Mouse (Mus musculus) c-Kit-positive CD71-positive TER-119-positive erythroid progenitor cells, embryonic 14.5 days (primary cell): ENCODE data around the gene Cdh6.

ENCODE experiments used
- DNase-seq: peaks from one replicate; pipeline ENCODE4 v3.0.0-alpha.2; 2013; ENCODE audit warnings: low spot score

The Cdh6 gene

DNA sequence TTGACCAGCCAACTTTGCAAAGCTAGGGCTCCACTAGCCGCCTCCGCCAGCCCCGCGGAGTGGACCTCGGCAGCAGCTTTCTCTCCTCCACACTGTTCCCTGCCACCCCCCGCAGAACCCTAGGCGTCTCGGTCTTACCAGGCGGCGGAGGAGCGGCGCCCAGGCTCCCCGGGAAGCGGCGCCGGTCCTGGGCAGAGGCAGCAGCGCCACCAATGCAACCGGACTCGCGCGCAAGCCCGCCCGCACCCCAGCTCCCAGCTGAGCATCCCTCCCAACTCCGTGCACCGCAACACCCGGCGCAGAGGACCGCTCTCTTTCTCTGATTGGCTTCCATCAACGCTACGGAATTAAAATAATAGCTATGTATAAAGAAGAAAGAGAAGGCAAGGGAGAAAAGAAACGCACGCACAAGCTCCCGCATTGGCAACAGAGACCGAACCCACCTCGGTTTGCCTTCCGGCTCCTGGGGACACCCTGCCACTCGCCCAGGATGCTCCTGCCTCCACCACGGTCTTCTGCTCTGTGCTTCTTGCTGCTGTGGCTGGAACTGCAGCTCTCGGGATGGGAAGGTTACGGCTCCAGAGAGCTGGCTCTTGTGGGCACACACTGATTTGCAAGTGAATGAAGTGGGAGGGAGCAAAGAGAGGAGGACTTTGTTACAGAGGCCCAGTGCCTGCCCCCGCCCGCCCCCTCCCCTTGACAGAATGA lies at the start of gene Cdh6:
Gene Cdh6, minus strand, starts transcription at position 605 of the 708 bp plus-strand sequence.
- DNase-seq: no peak

DNA sequence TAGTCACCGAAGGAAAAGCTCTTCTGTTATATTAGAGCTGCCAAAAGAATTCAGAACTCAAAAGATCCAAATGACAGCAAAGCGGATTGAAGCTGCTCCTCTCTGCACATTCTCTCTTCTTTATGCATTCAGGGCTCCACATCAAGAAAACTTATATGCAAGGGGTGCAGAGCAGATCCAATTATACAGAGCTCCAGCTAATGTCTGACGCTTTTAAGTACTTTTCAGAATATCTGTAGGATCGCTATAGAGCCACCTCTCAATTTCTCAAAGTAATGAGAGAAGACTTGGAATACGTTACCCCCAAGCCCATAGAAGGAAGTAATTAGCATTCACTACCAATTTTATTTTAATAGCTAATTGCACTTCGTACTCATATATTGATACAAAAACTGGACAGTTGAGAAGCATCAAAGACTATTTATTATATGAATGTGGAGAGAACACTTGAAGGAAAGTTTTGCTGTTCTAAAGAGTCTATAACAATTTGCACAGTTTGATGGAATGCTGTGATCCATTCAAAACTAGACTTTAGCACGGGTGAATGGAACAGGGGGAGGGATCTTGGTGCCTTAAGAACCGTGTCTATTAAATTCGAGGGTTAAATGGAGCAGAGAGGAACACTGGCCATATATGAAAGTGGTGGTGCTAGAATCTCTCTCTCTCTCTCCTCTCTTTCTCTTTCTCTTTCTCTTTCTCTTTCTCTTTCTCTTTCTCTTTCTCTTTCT lies 46.4 kb upstream of the Cdh6 start:
- DNase-seq: no peak

DNA sequence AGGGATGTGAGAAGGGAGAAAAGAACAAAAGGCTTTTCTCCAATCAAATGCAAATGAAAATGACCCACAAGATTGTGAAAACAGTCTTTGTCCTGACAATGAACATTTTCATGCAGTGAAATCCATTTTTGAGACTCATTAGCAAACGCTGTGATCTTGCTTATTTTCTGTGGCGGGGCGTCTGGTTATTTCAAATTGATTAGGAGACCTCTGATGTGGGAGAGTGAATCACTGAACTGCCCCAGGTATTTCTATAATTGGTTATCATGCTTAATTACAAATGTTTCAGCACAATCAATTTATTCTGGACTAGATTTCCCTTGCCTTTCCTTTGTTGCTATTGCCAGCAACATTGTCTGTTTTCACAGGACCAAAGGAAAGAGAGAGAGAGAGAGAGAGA lies 44.3 kb upstream of the Cdh6 start:
- no peak for DNase-seq

GRCm38 (mm10) chr15:13217161-13217560 lies 43.7 kb upstream of the Cdh6 start:
- DNase-seq: no peak

DNA sequence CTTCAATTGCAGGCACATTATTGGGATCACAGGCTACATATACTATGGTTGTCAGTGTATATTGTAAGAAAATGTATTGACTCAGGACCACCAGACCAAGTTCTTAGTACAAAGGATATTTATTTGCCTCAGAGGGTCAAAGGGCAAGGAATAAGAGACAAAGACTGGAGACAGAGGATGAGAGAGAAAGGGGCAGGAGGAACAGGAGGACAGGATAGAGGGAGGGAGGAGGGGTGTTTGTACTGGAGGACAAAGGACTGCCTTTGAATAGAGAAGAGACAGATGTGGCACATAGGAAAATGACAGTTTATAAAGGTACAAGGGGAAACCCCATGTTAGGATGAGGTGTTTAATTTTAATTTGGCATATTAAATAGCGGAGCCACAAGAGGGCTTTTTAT lies 39.5 kb upstream of the Cdh6 start:
- DNase-seq: no peak

- DNase-seq: no peak
Observed at GRCm38 (mm10) chr15:13212027-13212685, 38.7 kb upstream of the Cdh6 start.

DNA sequence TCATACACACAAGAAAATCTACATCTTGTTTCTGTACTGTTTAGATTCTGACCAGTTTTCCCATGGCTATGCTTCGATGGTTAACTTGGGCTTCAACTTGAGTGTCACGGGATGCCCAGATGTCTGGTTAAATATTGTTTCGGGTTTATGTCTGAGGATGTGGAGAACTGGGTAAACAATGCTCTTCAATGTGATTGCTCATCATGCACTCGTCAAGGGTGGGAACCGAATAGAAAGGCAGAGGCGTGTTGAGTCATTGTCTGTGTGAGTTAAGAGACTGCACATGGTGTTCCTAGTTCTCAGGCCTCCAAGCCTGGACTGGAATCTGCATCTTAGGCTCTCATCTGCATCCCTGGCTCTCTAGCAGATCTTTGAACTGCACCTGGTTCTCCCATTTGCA lies 36.7 kb upstream of the Cdh6 start:
- DNase-seq: no peak

- DNase-seq: no peak
Observed at GRCm38 (mm10) chr15:13208716-13209115, 35.2 kb upstream of the Cdh6 start.

DNA sequence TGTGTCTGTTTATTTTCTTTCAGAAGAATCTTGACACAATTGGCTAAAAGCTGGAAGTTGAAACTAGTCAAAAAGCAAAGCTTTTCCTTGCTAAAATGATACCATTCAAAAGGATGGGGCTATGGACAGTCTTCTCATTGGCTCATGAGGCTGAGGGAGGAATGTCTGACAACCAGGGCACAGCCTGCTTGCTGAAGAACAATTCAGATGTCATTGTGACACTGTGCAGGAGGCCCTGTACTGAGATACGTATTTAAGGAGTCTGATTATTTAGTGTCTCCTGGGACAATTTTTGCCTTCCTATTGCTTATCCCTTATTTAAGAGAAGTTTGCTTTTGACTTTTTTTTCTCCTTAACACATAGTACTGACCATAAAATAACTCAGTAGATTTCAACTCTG lies 22.8 kb upstream of the Cdh6 start:
- no peak for DNase-seq

DNA sequence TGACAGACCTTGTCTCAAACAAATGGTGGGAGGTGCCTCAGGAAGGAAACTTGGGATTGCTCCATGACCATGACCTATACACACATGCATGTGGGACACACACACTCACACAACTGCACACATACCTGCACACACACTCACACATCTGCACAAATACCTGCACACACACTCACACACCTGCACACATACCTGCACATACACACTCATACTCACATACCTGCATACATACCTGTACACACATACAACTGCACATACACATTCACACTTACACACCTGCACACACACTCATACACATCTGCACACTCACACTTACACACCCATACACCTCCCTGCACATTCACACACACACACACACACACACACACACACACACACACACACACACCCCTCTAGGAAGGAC lies 20.6 kb upstream of the Cdh6 start:
- no peak for DNase-seq

DNA sequence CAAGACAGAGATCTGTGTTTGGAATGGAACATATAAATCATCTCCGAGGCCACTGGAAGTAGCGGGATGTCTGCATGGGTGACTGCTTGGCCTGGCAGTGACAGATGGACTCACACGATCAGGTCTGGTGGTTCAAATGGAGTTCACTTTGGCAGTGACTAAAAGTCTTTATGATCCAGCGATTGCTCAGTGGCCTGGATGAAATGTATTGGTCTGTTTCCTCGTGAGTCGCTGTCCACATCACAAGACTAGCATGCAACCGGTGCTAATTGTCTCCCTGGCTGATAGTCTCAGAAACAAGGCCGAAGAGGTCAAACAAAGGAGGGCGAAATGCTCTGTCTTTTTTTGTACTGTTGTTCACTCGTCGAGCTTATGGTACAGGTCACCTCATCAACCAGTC lies 19.6 kb upstream of the Cdh6 start:
- DNase-seq: no peak

- no peak for DNase-seq
Observed at GRCm38 (mm10) chr15:13183661-13184060, 10.2 kb upstream of the Cdh6 start.

DNA sequence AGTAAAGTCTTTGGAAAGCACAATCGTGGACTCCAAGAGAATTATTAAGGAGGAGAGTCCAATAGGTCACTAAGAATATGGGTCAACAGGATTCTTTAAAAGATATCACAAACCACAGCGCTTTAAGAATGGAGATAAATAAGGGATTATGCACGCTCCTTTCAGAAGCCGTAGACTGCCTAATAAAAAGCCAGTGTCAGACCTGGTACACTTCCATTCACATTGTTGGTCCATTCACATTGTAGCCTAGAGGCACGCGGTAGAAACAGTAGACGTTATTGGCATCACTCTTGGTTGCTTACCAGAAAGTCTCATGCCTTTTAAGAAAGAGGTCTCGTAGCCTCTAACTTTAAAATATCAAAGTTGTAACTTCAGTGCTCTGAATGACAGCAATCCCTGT lies 8.0 kb upstream of the Cdh6 start:
- DNase-seq: no peak

DNA sequence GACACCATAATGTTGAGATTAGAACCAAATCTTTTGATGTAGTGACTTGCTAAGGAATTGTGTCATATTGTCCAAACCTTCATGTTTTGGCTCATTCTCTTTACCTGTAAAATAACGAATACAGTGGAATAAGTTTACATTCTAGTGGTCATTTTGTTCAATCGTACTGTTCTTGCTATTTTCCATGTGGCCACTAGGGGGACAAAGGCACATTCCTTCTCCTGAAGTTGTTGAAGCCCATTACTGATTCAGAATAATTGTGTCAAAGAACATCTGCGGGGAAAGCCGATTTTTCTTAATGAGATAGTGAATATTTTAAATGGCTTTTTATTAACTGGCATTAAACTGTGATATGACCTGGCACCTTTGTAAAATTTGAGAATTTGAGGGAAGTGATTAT lies 7.5 kb upstream of the Cdh6 start:
- DNase-seq: no peak

DNA sequence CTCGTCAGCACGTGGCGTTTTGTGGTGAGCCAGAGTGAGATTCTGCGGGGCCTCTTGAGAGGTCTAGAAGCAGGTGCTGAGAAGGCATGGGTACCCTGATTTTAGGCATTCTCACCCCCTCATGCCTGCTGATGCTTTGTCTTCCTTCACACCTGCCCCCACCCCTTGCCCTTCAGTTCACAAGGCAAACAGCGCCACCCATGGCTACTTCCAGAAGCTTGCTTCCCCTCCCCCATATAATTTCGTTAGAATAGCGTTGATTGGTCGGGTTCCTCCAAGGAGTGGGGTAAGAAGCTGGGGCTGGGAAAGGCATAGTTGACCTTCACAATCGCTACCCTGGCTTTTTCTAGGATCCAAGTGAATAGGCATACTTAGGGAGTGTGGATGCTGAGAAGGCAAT lies 2.5 kb upstream of the Cdh6 start:
- DNase-seq: no peak

GRCm38 (mm10) chr15:13174618-13174980 lies 1.1 kb upstream of the Cdh6 start:
- DNase-seq: no peak

GRCm38 (mm10) chr15:13173840-13174617 lies 554 bp upstream of the Cdh6 start:
- no peak for DNase-seq

DNA sequence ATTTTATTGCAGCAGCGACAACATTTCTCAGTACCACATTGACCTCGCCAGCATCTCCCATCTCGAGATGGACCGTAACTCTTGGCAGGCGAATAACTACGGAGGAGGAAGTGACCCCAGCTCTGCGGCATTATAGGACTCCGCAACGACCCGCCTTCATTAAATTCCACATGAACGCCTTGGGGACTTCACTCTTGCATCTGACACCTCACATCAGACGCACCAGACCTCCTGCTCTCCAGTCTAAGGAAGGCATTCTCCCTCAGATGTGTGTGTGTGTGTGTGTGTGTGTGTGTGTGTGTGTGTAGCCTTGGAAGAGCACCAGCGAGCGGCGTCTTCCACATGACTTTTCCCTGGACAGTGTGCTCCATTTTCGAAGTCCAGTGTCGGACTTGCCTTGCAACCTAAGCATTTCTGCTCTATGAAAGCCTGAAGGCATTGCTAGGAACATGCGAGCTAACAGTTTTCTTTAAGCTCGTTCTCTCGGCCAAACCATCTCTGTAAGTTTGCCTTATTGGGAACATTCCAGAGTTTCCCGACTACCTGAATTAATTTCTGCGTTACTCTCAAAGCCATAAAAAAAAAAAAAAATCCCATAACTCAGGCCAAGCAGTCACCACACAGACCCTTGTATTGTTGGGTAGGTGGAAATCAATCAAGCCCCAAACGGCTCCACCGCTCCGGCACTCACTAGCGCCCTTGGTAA lies 957 bp downstream of the Cdh6 start:
- DNase-seq: no peak

DNA sequence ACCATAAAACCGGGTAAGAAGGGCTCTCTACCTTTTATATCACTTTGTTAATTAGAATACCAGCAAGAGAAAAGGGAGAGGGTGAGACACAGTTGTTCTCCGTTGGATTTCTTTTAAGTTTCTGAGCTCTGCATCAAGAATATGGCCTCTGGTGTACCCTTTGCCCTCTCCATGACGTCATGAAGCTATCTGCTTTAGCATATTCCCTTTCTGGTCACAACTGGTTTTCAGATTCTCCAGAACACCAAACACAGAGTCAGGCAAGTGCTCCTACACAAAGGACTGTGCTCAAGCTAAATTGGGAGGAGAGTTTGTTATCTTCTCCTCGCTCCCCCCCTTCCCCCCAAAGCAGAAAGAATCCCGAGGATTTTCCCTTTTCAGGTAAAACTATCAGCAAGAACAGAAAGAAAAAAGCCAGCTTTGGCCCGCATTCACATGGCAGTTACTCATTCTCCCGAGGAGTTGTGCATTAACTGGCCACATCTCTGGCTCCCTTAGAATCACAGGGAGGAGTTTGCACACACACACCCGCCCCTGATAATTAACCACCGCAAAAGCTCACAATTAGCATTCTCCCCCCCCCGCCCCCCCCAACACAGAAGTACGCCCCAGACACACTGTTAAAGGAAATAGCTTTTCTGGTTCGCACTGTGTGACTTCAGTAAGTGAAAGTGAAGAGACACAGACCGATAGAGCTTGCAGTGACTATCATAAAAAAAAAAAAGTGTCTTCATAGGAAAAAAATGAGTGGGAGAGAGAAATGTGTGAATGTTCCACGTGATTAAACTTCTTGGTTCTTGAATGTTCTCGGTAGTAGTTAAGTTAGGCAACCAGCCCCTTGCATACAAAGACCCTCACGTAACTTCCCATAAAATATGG lies 1.8 kb downstream of the Cdh6 start:
- no peak for DNase-seq

DNA sequence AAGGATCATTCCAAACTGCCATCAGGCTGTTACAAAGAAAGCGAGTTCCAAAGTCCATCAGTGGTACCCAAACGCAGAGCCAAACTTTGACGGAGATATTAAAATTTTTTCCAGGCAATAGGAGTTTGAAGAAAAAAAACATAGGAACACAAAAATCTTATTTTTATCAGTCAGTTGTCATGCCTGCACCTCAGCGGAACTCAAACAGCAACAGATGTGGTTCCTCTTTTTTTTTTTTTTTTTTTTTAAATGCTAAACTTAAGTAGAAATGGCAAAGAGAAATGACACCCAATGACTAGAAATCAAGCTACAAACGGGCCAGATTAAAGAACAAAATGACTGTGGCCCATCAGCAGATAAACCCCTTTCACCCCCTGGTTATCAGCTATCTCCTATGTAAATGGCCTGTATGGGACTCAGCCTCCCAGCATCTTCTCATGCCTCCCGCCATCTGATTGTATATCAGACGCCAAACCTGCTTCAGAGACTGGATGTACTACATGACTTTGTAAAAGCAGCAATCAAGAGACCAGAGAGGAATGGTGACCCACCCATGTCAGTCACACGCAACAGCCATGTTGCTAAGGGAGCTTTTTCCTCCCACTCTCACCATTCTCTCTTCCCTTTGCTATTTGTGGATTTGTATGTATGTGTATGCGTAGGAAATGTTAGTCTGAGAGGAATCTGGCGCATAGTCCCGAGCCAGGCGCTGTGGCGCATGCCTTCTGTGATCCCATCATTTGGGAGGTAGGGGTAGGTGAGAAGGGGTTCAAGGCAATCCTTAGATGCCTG lies 8.2 kb downstream of the Cdh6 start:
- DNase-seq: no peak
